ENCODE assay signal across 9 mouse cellular contexts in genomic region chr4:140813358-140814185, GRCm38 (mm10). TPM values are rescaled to one million over a fixed set of nuclear protein-coding genes. Genes with fewer than 3 reads are reported as not detected.
DNase-seq lines count a peak whose midpoint lies in the region; ATAC-seq and TF ChIP-seq lines count a peak whose summit lies in the region.
"Had no signal": no experiment of that assay in that cellular context is flagged by ENCODE, and none has a peak within 500 bp of the region (broad histone marks: within the 10 kb centered on the region; RNA-seq: fewer than 3 reads in every experiment).

No protein-coding gene starts in this region.

- no peak for TF ChIP-seq POLR2A in small intestine, adult 2 months (IDR thresholded peaks at IDR 0.05; ENCODE audit: low read depth, low read length)

- peak overlapping the region; percentile 88 for H3K27ac ChIP-seq in heart, embryonic 10.5 days
- peak overlapping the region; percentile 69 for H3K27ac ChIP-seq in midbrain, embryonic 10.5 days (replicated peaks)
- H3K27ac ChIP-seq in midbrain, postnatal 0 days (ENCODE audit: low read depth, low read length): no peak overlapping the region
- H3K27ac ChIP-seq in intestine, embryonic 16.5 days (ENCODE audit: low read length): peak overlapping the region; percentile 76; the same call in 1 of the 2 replicates
- H3K27ac ChIP-seq in small intestine, adult 2 months (ENCODE audit: insufficient read depth, low read depth, low read length): no peak overlapping the region

- WGBS in heart, embryonic 10.5 days: 21% methylated on average over 13 of the region's 13 CpGs
- 20% methylated on average over 13 of the region's 13 CpGs for WGBS in midbrain, embryonic 10.5 days
- 32% methylated on average over 13 of the region's 13 CpGs for WGBS in midbrain, postnatal 0 days
- 23% methylated on average over 13 of the region's 13 CpGs for WGBS in intestine, embryonic 16.5 days
- 26% methylated on average over 13 of the region's 13 CpGs for WGBS in small intestine, adult 2 months

- peaks cover 76% of the 10 kb centered on the region for H3K4me1 ChIP-seq in heart, embryonic 10.5 days
- H3K4me1 ChIP-seq in midbrain, embryonic 10.5 days: peaks cover 26% of the 10 kb centered on the region
- no peaks in the 10 kb centered on the region for H3K4me1 ChIP-seq in midbrain, postnatal 0 days (ENCODE audit: insufficient read depth, low read length)
- H3K4me1 ChIP-seq in intestine, embryonic 16.5 days (ENCODE audit: control insufficient read depth, insufficient read depth, low read length): peaks cover 32% of the 10 kb centered on the region
- H3K4me1 ChIP-seq in small intestine, adult 2 months (ENCODE audit: control insufficient read depth, insufficient read depth, insufficient read length, low read length): peaks cover 12% of the 10 kb centered on the region

- H3K36me3 ChIP-seq in heart, embryonic 10.5 days: no peaks in the 10 kb centered on the region
- no peaks in the 10 kb centered on the region for H3K36me3 ChIP-seq in midbrain, embryonic 10.5 days
- no peaks in the 10 kb centered on the region for H3K36me3 ChIP-seq in midbrain, postnatal 0 days (ENCODE audit: insufficient read depth, low read length)
- no peaks in the 10 kb centered on the region for H3K36me3 ChIP-seq in intestine, embryonic 16.5 days (ENCODE audit: control insufficient read depth, insufficient read depth, low read length)
- no peaks in the 10 kb centered on the region for H3K36me3 ChIP-seq in small intestine, adult 2 months (ENCODE audit: control insufficient read depth, insufficient read depth, low read length)

- no peak overlapping the region for H3K9ac ChIP-seq in midbrain, postnatal 0 days (replicated peaks; ENCODE audit: low read length, poor library complexity, severe bottlenecking)
- H3K9ac ChIP-seq in intestine, embryonic 16.5 days (ENCODE audit: low read depth, low read length): peak overlapping the region; percentile 62

- no peaks in the 10 kb centered on the region for H3K9me3 ChIP-seq in heart, embryonic 10.5 days
- H3K9me3 ChIP-seq in midbrain, embryonic 10.5 days (replicated peaks): 0 out of 2 replicates have a peak, but pooled peaks cover 3% of the 10 kb centered on the region
- H3K9me3 ChIP-seq in midbrain, postnatal 0 days (ENCODE audit: low read length): no peaks in the 10 kb centered on the region
- no peaks in the 10 kb centered on the region for H3K9me3 ChIP-seq in intestine, embryonic 16.5 days (ENCODE audit: control insufficient read depth, low read length)

- no peak for TF ChIP-seq CTCF in midbrain, postnatal 0 days (IDR thresholded peaks at IDR 0.05)
- TF ChIP-seq CTCF in small intestine, adult 2 months (IDR thresholded peaks at IDR 0.05; ENCODE audit: extremely low read depth, insufficient read length, insufficient replicate concordance, low read depth, low read length): no peak

- H3K4me3 ChIP-seq in heart, embryonic 10.5 days: peak overlapping the region; percentile 63
- H3K4me3 ChIP-seq in midbrain, embryonic 10.5 days: peak overlapping the region; percentile 55
- H3K4me3 ChIP-seq in midbrain, postnatal 0 days (ENCODE audit: low read depth, low read length): no peak overlapping the region
- H3K4me3 ChIP-seq in intestine, embryonic 16.5 days (ENCODE audit: low read length): peak overlapping the region; percentile 44
- H3K4me3 ChIP-seq in small intestine, adult 2 months (ENCODE audit: low read depth, low read length): peak overlapping the region; percentile 68

- ATAC-seq in midbrain, postnatal 0 days (ENCODE audit: low FRiP score): no peak
- ATAC-seq in intestine, embryonic 16.5 days: no peak

- intact Hi-C loops in heart, postnatal 14 days (cut with DNase I): loop anchor here (5.0 kb wide), 1 partner anchor 144 kb away; no protein-coding TSS in a partner anchor
- intact Hi-C loops in left cerebral cortex, postnatal 25 days (cut with DNase I): no loop called here

- peaks cover 3% of the 10 kb centered on the region; the same call in 1 of the 2 replicates for H3K27me3 ChIP-seq in heart, embryonic 10.5 days (ENCODE audit: insufficient read depth, poor library complexity, severe bottlenecking)
- peaks cover 28% of the 10 kb centered on the region for H3K27me3 ChIP-seq in midbrain, embryonic 10.5 days (ENCODE audit: low read depth, poor library complexity, severe bottlenecking)
- peaks cover 14% of the 10 kb centered on the region; the same call in 1 of the 2 replicates for H3K27me3 ChIP-seq in midbrain, postnatal 0 days (ENCODE audit: insufficient read depth, low read length)
- no peaks in the 10 kb centered on the region for H3K27me3 ChIP-seq in intestine, embryonic 16.5 days (replicated peaks; ENCODE audit: control insufficient read depth, insufficient read depth, low read length)
- H3K27me3 ChIP-seq in small intestine, adult 2 months (ENCODE audit: control insufficient read depth, insufficient read depth, low read length): no peaks in the 10 kb centered on the region

- no peak for DNase-seq in heart, embryonic 10.5 days (ENCODE audit: low spot score)
- DNase-seq in heart, postnatal 14 days: no peak
- DNase-seq in midbrain, embryonic 10.5 days (ENCODE audit: low spot score): no peak
- DNase-seq in midbrain, postnatal 0 days (ENCODE audit: low spot score): no peak
- DNase-seq in spleen, adult 12 weeks (ENCODE audit: low spot score): no peak
- DNase-seq in left cerebral cortex, postnatal 25 days (ENCODE audit: low spot score in 2 of 2): no peak

- H3K4me2 ChIP-seq in midbrain, postnatal 0 days (ENCODE audit: low read depth, low read length, poor library complexity, severe bottlenecking): no peak overlapping the region
- peak overlapping the region; percentile 67 for H3K4me2 ChIP-seq in intestine, embryonic 16.5 days (ENCODE audit: low read depth, low read length)

RNA-seq across cellular contexts. Expression of gene Padi3, which starts 3.1 kb away (rescaled TPM):
- polyA plus RNA-seq in heart, embryonic 10.5 days (2016; fragmentation: Nextera tagmentation; extraction: Ambion mirVana): 0.87 and 0.96 TPM in 2 replicates
- total RNA-seq in heart, postnatal 14 days (2021): under 1 TPM; 0.07 to 0.17 TPM
- 0.10 and 0.15 TPM in 2 replicates for polyA plus RNA-seq in midbrain, embryonic 10.5 days (2016; fragmentation: Nextera tagmentation; extraction: Ambion mirVana)
- total RNA-seq in midbrain, postnatal 0 days (2014; rRNA removed): 0.14 TPM in 1 of 2 replicates, not detected in the other
- polyA plus RNA-seq in midbrain, postnatal 0 days (2015; fragmentation: Nextera tagmentation; extraction: Ambion mirVana): not detected in 2 replicates
- polyA plus RNA-seq in intestine, embryonic 16.5 days (2015; fragmentation: Nextera tagmentation; extraction: Ambion mirVana): 0.51 and 0.56 TPM in 2 replicates
- polyA plus RNA-seq in small intestine, adult 2 months (2012; rRNA removed): not detected in 2 replicates
- not detected for total RNA-seq in left cerebral cortex, postnatal 25 days (2021)

RNA-seq across cellular contexts. Expression of gene Padi1, which starts 32.0 kb away (rescaled TPM):
- 0.16 TPM in 2 replicates for polyA plus RNA-seq in heart, embryonic 10.5 days (2016; fragmentation: Nextera tagmentation; extraction: Ambion mirVana)
- total RNA-seq in heart, postnatal 14 days (2021): not detected
- 0.04 and 0.06 TPM in 2 replicates for polyA plus RNA-seq in midbrain, embryonic 10.5 days (2016; fragmentation: Nextera tagmentation; extraction: Ambion mirVana)
- total RNA-seq in midbrain, postnatal 0 days (2014; rRNA removed): 0.14 and 0.16 TPM in 2 replicates
- polyA plus RNA-seq in midbrain, postnatal 0 days (2015; fragmentation: Nextera tagmentation; extraction: Ambion mirVana): 0.06 TPM in 1 of 2 replicates, not detected in the other
- polyA plus RNA-seq in intestine, embryonic 16.5 days (2015; fragmentation: Nextera tagmentation; extraction: Ambion mirVana): 0.28 and 0.43 TPM in 2 replicates
- polyA plus RNA-seq in small intestine, adult 2 months (2012; rRNA removed): 0.04 TPM in 1 of 2 replicates, not detected in the other
- total RNA-seq in left cerebral cortex, postnatal 25 days (2021): not detected
- total RNA-seq: granulocyte monocyte progenitor cell, adult 5-6 weeks had no signal

RNA-seq across cellular contexts. Expression of gene Padi4, which starts 39.5 kb away (rescaled TPM):
- polyA plus RNA-seq in heart, embryonic 10.5 days (2016; fragmentation: Nextera tagmentation; extraction: Ambion mirVana): 1.9 and 2.9 TPM in 2 replicates
- under 1 TPM; 0.74 to 0.78 TPM for total RNA-seq in heart, postnatal 14 days (2021)
- 0.54 and 0.55 TPM in 2 replicates for polyA plus RNA-seq in midbrain, embryonic 10.5 days (2016; fragmentation: Nextera tagmentation; extraction: Ambion mirVana)
- 0.57 TPM in 1 of 2 replicates, not detected in the other for total RNA-seq in midbrain, postnatal 0 days (2014; rRNA removed)
- 0.07 and 0.09 TPM in 2 replicates for polyA plus RNA-seq in midbrain, postnatal 0 days (2015; fragmentation: Nextera tagmentation; extraction: Ambion mirVana)
- polyA plus RNA-seq in intestine, embryonic 16.5 days (2015; fragmentation: Nextera tagmentation; extraction: Ambion mirVana): 4.4 and 5.9 TPM in 2 replicates
- 0.35 and 0.77 TPM in 2 replicates for polyA plus RNA-seq in small intestine, adult 2 months (2012; rRNA removed)
- total RNA-seq in left cerebral cortex, postnatal 25 days (2021): not detected

Comparison
In these comparisons a context has a peak if more than half of its experiments do, and no peak if none do; other contexts are left out.
1. H3K27ac ChIP-seq: peak in heart, embryonic 10.5 days (single experiment), midbrain, embryonic 10.5 days (single experiment) and intestine, embryonic 16.5 days (single experiment); none in midbrain, postnatal 0 days (single experiment) and small intestine, adult 2 months (single experiment).